Mouse (Mus musculus): Measurements from ENCODE around the gene Ahsg.

- no peak for TF ChIP-seq CTCF (IDR thresholded peaks at IDR 0.05; ENCODE audit: extremely low read depth, insufficient read depth, insufficient read length, insufficient replicate concordance)
- TF ChIP-seq POLR2A (IDR thresholded peaks at IDR 0.05; ENCODE audit: low read depth, low read length) = no peak
Measured at GRCm38 (mm10) chr16:22845481-22845880, 45.6 kb upstream of the Ahsg start.
